Mouse (Mus musculus): ENCODE data around the gene Pbx1.

DNA sequence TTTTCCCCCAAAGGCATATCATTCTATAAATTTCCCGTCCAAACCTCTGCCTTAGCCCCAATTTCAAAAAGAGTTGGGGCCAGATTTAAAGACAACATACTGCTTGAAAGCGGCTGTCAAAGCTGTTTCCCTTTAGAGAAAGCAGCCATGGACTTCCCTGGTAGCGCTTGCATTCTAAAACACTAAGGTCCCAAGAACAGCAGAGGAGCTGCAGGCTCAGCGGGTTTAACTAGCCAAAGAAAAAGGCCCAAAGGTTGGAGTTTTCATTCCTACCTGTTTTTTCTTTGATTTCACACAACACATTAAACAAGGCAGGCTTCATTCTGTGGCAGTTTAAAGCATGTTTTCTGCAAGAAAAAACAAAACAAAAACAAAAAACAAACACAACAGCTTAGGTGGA, 4.5 kb downstream of the Pbx1 start:
- TF ChIP-seq CTCF (IDR thresholded peaks at IDR 0.05 in 2 of 3, conservative IDR thresholded peaks at IDR 0.05 in 1 of 3; ENCODE audit: control insufficient read depth in 1 of 3, insufficient read depth in 1 of 3, low read depth in 2 of 3, low read length in 3 of 3, poor library complexity in 1 of 3, severe bottlenecking in 1 of 3) (no peak), UBTF (IDR thresholded peaks at IDR 0.05; ENCODE audit: borderline replicate concordance, insufficient read depth, low read depth, low read length) (no peak)

Data from MEL (cell line).